Mouse (Mus musculus) olfactory bulb, adult 2 months (tissue): ENCODE results near the gene Zfp324. TPM values are rescaled to one million over a fixed set of nuclear protein-coding genes. Genes with fewer than 3 reads are reported as not detected.

Experiments used
- H3K27ac ChIP-seq: fragments of 200-500 bp; 2 replicates; pipeline ENCODE4 v1.5.1; 2012; ENCODE audit warnings: low read depth, low read length; ENCODE audit not compliant: insufficient read depth
- H3K4me1 ChIP-seq: fragments of 200-500 bp; 2 replicates; pipeline ENCODE4 v1.6.1; 2012; ENCODE audit warnings: low read length; ENCODE audit not compliant: control insufficient read depth, insufficient read depth
- H3K4me3 ChIP-seq: fragments of 200-500 bp; 2 replicates; pipeline ENCODE4 v1.5.1; 2012; ENCODE audit warnings: mild to moderate bottlenecking, low read depth, low read length, moderate library complexity; ENCODE audit not compliant: insufficient read depth
- CTCF ChIP-seq: fragments of 200-500 bp; IDR thresholded peaks from 2 replicates; pipeline ENCODE4 v1.5.1; 2012; ENCODE audit warnings: low read depth, mild to moderate bottlenecking, low read length, moderate library complexity; ENCODE audit not compliant: insufficient read depth
- POLR2A ChIP-seq: fragments of 200-500 bp; IDR thresholded peaks from 2 replicates; pipeline ENCODE4 v1.6.1; 2012; ENCODE audit warnings: mild to moderate bottlenecking, low read depth, low read length, moderate library complexity; ENCODE audit not compliant: insufficient read depth
- WGBS: fragments of 180-500 bp; shearing (Covaris S2); methylation state at CpG from one replicate; pipeline ENCODE4 v1.1.7; 2018; 5-methylcytosine and 5-hydroxymethylcytosine counted together
- polyA plus RNA-seq: library from polyadenylated mRNA; stranded (reverse); fragments of >200 nt; gene quantifications from 2 replicates; pipeline ENCODE4 v1.2.4, GENCODE M21; 2012; ENCODE audit warnings: low replicate concordance; ENCODE audit not compliant: missing spikeins, insufficient read depth, insufficient read length

The Zfp324 gene
- polyA plus RNA-seq, 1 experiment = not detected

- peaks cover 6% of the 10 kb centered on the region for H3K4me1 ChIP-seq
- H3K4me3 ChIP-seq = no peak overlapping the region
- 79% methylated on average over 1 of the region's 1 CpGs for WGBS
- no peak overlapping the region for H3K27ac ChIP-seq
- TF ChIP-seq POLR2A (no peak), CTCF (no peak)
Observed at GRCm38 (mm10) chr7:13015217-13015616, 49.6 kb downstream of the Zfp324 start.

GRCm38 (mm10) chr7:13022773-13023535 is 57.3 kb downstream of the Zfp324 start:
- 4% methylated on average over 31 of the region's 31 CpGs for WGBS
- H3K27ac ChIP-seq = no peak overlapping the region
- peak overlapping the region; percentile 88 for H3K4me3 ChIP-seq
- TF ChIP-seq POLR2A (no peak), CTCF (no peak)
- H3K4me1 ChIP-seq = peaks cover 13% of the 10 kb centered on the region

Other genes with a start within 250 kb of the Zfp324 start
- gene Vmn2r56, start 230.8 kb upstream of the Zfp324 start, polyA plus RNA-seq = not detected in 2 replicates
- gene Zscan18, start 162.2 kb upstream of the Zfp324 start, polyA plus RNA-seq = not detected in 2 replicates
- not detected in 2 replicates for gene Zfp329, start 147.0 kb upstream of the Zfp324 start, polyA plus RNA-seq
- not detected in 2 replicates for gene Zfp110, start 131.1 kb upstream of the Zfp324 start, polyA plus RNA-seq
- gene Zfp128, start 84.7 kb upstream of the Zfp324 start, polyA plus RNA-seq = not detected in 2 replicates
- gene Zscan22, start 68.0 kb upstream of the Zfp324 start, polyA plus RNA-seq = not detected in 2 replicates
- 651 TPM in 1 of 2 replicates, not detected in the other for gene Rps5, start 43.5 kb upstream of the Zfp324 start, polyA plus RNA-seq
- not detected in 2 replicates for gene Rnf225, start 38.4 kb upstream of the Zfp324 start, polyA plus RNA-seq
- gene Zfp446, start 12.0 kb downstream of the Zfp324 start, polyA plus RNA-seq = not detected in 2 replicates
- gene Slc27a5, start 32.4 kb downstream of the Zfp324 start, polyA plus RNA-seq = not detected in 2 replicates
- 700 TPM in 1 of 2 replicates, not detected in the other for gene Trim28, start 33.3 kb downstream of the Zfp324 start, polyA plus RNA-seq
- gene Zbtb45, start 44.2 kb downstream of the Zfp324 start, polyA plus RNA-seq = not detected in 2 replicates
- not detected in 2 replicates for gene Chmp2a, start 69.0 kb downstream of the Zfp324 start, polyA plus RNA-seq
- gene Ube2m, start 72.4 kb downstream of the Zfp324 start, polyA plus RNA-seq = 648 TPM in 1 of 2 replicates, not detected in the other
- gene Mzf1, start 88.9 kb downstream of the Zfp324 start, polyA plus RNA-seq = not detected in 2 replicates
- gene Vmn1r85, start 129.3 kb downstream of the Zfp324 start, polyA plus RNA-seq = not detected in 2 replicates
- not detected in 2 replicates for gene Vmn1r86, start 154.1 kb downstream of the Zfp324 start, polyA plus RNA-seq
- gene Vmn1r87, start 174.3 kb downstream of the Zfp324 start, polyA plus RNA-seq = not detected in 2 replicates
- gene Vmn1r88, start 193.7 kb downstream of the Zfp324 start, polyA plus RNA-seq = not detected in 2 replicates
- gene Vmn1r89, start 247.2 kb downstream of the Zfp324 start, polyA plus RNA-seq = not detected in 2 replicates